Mouse (Mus musculus): ENCODE measurements around the gene Tulp3.

DNA sequence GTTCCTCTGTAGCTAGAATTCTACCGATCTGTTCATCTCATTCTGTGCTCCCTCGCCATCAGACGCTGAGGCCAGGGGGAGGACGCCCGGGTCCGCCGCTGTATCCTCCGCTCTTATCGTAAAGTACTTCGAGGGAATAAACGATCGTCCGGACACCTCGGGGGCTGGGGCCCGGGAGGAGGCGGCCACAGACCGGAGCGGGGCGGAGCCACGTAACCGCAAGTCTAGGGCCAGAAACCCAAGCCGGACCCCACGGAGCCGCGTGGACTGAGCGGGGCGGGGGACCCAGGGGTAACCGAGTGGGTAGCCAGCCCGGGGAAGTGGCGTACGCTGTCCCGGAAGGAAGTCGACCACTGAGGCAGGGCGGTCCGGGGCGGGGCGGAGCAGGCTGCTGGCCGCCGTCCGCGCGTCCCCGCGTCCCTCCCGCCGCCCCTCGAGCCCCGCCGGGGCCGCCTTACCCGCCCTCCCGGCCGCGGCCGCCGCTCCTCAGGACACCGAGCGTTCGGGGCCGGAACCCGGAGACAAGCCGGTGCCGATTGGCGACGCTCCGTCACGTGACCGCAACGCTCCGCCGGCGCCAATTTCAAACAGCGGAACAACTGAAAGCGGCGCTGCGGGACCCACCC is 6.8 kb upstream of the Tulp3 start, which contains the start of the genes Rhno1 and Foxm1:
- no peak for TF ChIP-seq CTCF (IDR thresholded peaks at IDR 0.05; ENCODE audit: extremely low read depth, insufficient read length, insufficient replicate concordance, low read depth, low read length)
- TF ChIP-seq POLR2A (IDR thresholded peaks at IDR 0.05; ENCODE audit: low read depth, low read length) = no peak

Data from small intestine, adult 2 months (tissue).